Mouse (Mus musculus) neutrophil, adult 5-6 weeks (primary cell): ENCODE results near the gene Zfp354c. TPM values are rescaled to one million over a fixed set of nuclear protein-coding genes. Genes with fewer than 3 reads are reported as not detected.

Experiments used
- ATAC-seq: fragments of 151-379, 151-347 bp; 2 replicates; pipeline ENCODE4 v1.8.0; 2017; ENCODE audit warnings: mild to moderate bottlenecking, moderate TSS enrichment; ENCODE audit not compliant: insufficient number of reproducible peaks, poor library complexity, low FRiP score, severe bottlenecking; ENCODE audit errors: extremely low read depth
- total RNA-seq: library from RNA; stranded (forward); fragments of 200-1000 nt; gene quantifications from 2 replicates; pipeline ENCODE4 v1.2.3, GENCODE M21; 2017

Gene Zfp354c
- 3.3 and 3.8 TPM in 2 replicates for total RNA-seq

GRCm38 (mm10) chr11:50827010-50827953 is at the start of gene Zfp354c:
Gene Zfp354c, minus strand, starts transcription at chr11:50827724.
- peak; percentile 93 for ATAC-seq

- ATAC-seq, result no peak
These were observed 23.6 kb upstream of the Zfp354c start for GRCm38 (mm10) chr11:50850989-50851601.

GRCm38 (mm10) chr11:50850177-50850735 is 22.7 kb upstream of the Zfp354c start, which contains the start of gene Grm6:
Gene Grm6, plus strand, starts transcription at chr11:50850685.
- peak; percentile 39 for ATAC-seq

- no peak for ATAC-seq
These were observed 21.8 kb upstream of the Zfp354c start for GRCm38 (mm10) chr11:50849310-50849709.

- no peak for ATAC-seq
These were observed 21.1 kb upstream of the Zfp354c start for GRCm38 (mm10) chr11:50848520-50849137.

DNA sequence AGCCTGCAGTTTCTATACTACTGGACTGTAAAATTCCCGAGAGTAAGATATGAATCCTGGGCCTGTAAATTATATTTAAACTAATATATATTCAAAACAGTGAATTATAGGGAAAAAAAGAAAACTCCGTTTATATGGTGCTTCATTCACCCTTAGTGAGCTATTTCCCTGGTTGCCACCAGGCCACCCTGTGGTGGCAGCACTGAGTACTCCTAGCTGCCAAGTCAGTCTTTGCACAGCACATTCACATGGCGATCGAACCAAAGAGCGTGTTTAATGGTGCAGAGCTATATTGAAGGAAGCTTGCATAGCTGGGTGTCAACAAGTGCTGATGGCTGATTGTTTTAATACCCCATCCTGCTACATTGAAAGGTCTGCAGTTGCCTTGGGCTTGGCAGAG is 19.5 kb upstream of the Zfp354c start:
- ATAC-seq, result no peak

DNA sequence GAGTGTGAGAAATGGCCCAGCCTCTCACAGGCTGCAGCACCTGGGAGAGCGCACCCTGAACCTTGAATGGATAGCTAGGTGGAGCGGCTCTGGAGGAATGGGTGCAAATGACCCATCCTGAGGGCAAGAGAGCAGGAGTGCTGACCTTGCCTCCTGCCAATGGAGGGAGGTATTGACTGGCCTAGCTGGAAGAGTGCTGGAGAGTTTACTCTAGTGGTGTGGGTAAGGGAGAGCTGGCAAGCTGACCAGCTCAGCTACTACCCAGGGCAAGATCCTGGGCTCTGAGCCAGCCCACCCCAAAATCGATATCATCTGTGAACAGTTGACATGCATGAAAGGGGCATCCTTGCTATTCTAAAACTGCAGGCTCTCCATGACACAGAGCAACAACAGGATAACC is 18.4 kb upstream of the Zfp354c start:
- ATAC-seq, result no peak

DNA sequence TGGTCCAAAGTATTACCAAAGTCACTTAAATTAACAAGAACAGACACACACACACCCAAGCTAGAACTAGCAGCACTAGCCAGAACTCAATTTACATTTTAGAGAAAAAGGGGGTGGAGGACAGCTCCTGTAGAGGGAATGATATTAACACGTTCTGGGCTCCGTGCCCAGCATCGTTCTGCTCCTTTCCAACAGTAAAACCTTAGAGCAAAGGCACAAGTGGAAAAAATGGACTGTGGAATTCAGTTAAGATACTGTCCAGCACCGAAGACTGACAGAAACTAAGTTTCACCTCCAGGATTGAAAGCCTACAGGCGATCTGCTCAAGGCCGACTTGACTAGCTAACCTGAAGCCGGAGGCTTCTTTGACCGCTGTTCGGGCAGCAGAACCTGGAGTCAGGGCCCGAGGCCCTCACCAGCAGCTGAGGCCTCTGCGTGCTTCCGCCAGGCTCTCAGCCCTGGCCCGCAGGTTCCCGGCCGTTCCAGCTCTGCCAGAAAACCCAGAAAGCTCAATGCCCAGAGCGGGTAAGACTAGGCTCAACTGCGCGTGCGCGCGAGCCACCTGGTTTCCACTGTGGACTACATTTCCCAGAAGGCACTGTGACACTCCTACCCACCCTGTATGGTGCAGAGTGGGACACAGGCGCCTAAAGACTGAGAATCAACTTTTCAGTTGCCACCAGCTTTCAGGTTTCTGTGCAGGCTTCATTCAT is 13.7 kb upstream of the Zfp354c start, which contains the start of gene Zfp879:
TSS of gene Zfp879 (minus strand) at position 530 of the 713 bp plus-strand sequence.
- peak; percentile 86 for ATAC-seq

DNA sequence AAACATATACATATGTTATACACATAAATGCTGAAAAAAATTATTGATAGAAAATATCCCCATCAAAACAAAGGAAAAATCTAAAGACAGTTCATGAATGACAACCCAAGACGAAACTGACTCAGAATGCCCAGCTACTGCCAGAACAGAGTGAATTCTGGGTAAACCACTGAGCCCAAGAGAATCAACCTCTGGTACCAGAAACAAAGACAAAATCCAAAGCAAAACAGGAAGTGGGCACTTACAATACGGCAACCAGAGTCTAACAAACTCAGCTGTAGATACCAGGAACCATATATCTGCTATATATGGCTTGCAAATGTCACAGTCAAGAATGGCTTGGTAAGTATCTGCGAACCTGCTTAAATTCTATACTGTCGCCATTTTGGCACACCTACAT is 8.2 kb upstream of the Zfp354c start:
- ATAC-seq, result peak; percentile 87

- no peak for ATAC-seq
These were observed 1.3 kb downstream of the Zfp354c start for GRCm38 (mm10) chr11:50826214-50826613.

DNA sequence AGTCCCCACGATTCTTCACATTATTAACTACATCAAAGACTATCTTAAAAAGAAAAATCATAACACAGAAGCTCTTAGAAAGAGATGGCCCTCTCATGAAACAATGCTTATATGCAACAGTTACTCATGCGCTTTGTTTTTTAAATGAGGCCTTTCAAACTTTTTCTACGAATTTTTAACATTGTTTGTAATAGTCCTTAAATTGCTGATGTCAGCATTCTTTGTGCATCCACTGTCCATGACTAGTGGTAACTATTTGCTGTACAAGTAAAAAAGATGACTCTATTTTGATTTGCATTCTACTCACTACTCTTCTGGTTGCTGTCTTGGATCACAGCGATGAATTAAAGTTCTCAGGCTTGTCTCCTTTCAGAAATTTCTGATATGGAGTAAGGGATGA is 13.3 kb downstream of the Zfp354c start:
- ATAC-seq, result no peak

GRCm38 (mm10) chr11:50798836-50799235 is 28.7 kb downstream of the Zfp354c start:
- ATAC-seq, result no peak

DNA sequence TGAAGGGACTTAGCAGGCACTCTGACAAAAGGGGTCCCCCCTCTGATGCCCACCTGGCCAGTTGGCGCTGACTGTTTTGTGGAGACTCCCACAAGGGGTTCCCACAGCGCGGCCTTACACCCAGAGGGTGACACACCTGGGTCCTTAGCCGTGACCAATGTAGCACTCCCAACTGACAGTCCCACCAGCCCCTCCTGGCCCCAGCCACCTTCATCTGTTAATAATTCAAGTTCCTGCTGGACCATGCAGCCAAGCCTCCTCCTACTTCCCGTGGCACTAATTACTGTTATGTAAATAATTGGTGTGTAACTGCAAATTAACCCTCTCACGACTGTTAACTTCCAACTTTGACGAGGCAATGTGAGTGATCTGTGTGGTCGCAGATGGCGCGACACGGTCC is 29.9 kb downstream of the Zfp354c start:
- no peak for ATAC-seq

GRCm38 (mm10) chr11:50771006-50771405 is 56.5 kb downstream of the Zfp354c start:
- no peak for ATAC-seq

DNA sequence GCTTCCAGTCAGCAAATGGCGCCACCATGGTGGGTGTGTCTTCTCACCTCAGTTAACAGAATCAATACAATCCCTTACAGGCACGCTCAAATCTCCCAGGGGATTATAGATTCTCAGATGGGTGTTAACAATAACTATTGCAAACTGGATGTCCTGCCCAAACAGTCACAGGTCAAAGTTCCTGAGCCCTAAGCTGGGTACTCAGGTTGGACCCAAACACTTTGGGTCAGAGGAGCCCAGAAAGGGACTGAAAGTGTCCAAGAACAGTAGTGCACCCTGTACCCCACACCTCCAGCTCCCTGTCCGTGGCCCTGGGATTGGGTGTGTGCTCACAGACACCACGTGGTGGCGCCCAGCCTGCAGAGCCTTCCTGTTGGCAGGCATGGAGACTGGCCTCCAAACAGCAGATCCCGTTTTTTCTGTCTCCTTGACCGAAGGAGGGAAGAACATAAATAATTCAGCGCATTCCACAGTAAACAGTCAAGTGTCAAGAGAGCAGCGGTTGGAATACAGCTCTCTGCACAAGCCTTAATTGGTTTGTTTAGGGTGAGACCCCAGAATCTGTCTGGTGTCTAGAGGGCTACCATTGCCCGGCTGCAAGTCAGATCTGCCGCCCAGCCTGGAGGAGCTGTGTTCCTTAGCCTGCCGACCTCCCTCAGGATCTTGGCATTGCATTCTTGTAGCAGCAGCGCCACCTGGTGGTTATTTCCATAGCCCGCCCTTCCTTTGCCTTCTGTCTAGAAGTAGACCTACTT is 58.4 kb downstream of the Zfp354c start:
- 0 out of 2 replicates have a peak, but pooled peaks have one; percentile 27 for ATAC-seq

- ATAC-seq, result no peak
These were observed 60.5 kb downstream of the Zfp354c start for GRCm38 (mm10) chr11:50767039-50767438.

DNA sequence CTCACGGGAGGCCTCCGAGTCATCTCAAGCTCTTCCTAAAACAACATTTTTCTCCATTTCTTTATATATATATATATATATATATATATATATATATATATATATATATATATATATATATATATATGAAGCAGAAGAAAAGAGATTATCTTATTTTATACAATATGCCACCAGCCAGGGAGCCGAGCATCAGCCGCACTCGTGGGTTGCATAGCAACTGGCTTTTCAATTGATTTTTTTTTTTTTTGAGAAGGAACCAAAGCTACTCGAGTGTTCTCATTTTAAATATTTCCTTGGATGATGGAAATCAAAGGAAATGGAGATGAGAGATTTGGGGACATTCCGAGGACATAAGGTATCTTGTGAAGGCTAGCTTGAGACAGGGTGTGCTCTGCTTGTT is 61.1 kb downstream of the Zfp354c start:
- ATAC-seq, result no peak
